Mouse (Mus musculus) liver, embryonic 14.5 days (tissue): ENCODE measurements around the gene Ephb1. TPM values are rescaled to one million over a fixed set of nuclear protein-coding genes. Genes with fewer than 3 reads are reported as not detected.

ENCODE experiments used
- ATAC-seq: fragments of 200-750 bp; cut with Nextera tagmentation; 2 replicates; pipeline ENCODE4 v1.8.0; 2017; ENCODE audit warnings: moderate number of reproducible peaks, mild to moderate bottlenecking, moderate library complexity; ENCODE audit not compliant: insufficient read depth
- DNase-seq, 3 experiments: peaks; one replicate each; pipeline ENCODE4 v3.0.0-alpha.2; 2012 to 2013; ENCODE audit warnings: low read depth in 3 of 3, low spot score in 3 of 3
- H3K27ac ChIP-seq: fragments of 300-500 bp; sonication (generic); 2 replicates; pipeline ENCODE4 v1.5.1; 2014; ENCODE audit warnings: moderate library complexity, mild to moderate bottlenecking, control low read depth, inconsistent platforms
- H3K27me3 ChIP-seq: fragments of 300-500 bp; sonication (generic); 2 replicates; pipeline ENCODE4 v1.6.1; 2014; ENCODE audit warnings: mild to moderate bottlenecking, low read length, moderate library complexity; ENCODE audit not compliant: control insufficient read depth, insufficient read depth
- H3K36me3 ChIP-seq: fragments of 300-500 bp; sonication (generic); replicated peaks from 2 replicates; pipeline ENCODE4 v1.6.1; 2014; ENCODE audit warnings: low read depth; ENCODE audit not compliant: control insufficient read depth, insufficient read depth
- H3K4me1 ChIP-seq, 2 experiments: fragments of 200-500 bp in 1 of 2; fragments of 300-500 bp in 1 of 2; sonication (generic) in 1 of 2; replicated peaks; 2 replicates each; pipeline ENCODE4 v1.6.1; 2012 to 2014; ENCODE audit warnings: antibody characterized with exemption in 1 of 2, inconsistent platforms in 1 of 2, low read length in 1 of 2; ENCODE audit not compliant: control insufficient read depth in 2 of 2, insufficient read depth in 2 of 2
- H3K4me2 ChIP-seq: fragments of 300-500 bp; sonication (generic); 2 replicates; pipeline ENCODE4 v1.6.1; 2014; ENCODE audit warnings: low read depth, mild to moderate bottlenecking, control low read depth, moderate library complexity
- H3K4me3 ChIP-seq, 2 experiments: fragments of 200-500 bp in 1 of 2; fragments of 300-500 bp in 1 of 2; sonication (generic) in 1 of 2; 2 replicates each; pipeline ENCODE4 v1.5.1; 2012 to 2014; ENCODE audit warnings: low read depth in 2 of 2, low read length in 2 of 2, mild to moderate bottlenecking in 2 of 2, control low read depth in 1 of 2, inconsistent platforms in 1 of 2, moderate library complexity in 1 of 2; ENCODE audit not compliant: insufficient read depth in 1 of 2
- H3K9ac ChIP-seq: fragments of 300-500 bp; sonication (generic); replicated peaks from 2 replicates; pipeline ENCODE4 v1.6.1; 2014; ENCODE audit warnings: mild to moderate bottlenecking, control low read depth, moderate library complexity
- H3K9me3 ChIP-seq: fragments of 300-500 bp; sonication (generic); 2 replicates; pipeline ENCODE4 v1.6.1; 2016; ENCODE audit warnings: low read length, mixed read lengths; ENCODE audit not compliant: control insufficient read depth
- CTCF ChIP-seq: IDR thresholded peaks from 2 replicates; pipeline ENCODE4 v1.5.1; 2016; ENCODE audit warnings: antibody characterized with exemption, low read depth, control low read depth
- EP300 ChIP-seq: IDR thresholded peaks from 2 replicates; pipeline ENCODE4 v1.6.1; 2016; ENCODE audit warnings: antibody characterized with exemption, low read depth
- WGBS: fragments of 180-500 bp; shearing (Covaris S2); extraction: QIAGEN DNeasy Blood & Tissue Kit; methylation state at CpG from one replicate; pipeline ENCODE4 v1.1.7; 2014; ENCODE audit not compliant: insufficient replicate concordance; 5-methylcytosine and 5-hydroxymethylcytosine counted together
- polyA plus RNA-seq, 2 experiments: library from polyadenylated mRNA; depleted of rRNA in 1 of 2; stranded (reverse) in 1 of 2; unstranded in 1 of 2; fragments of >200 nt; fragmentation: Nextera tagmentation in 1 of 2; extraction: Ambion mirVana in 1 of 2; gene quantifications; 2 replicates each; pipeline versions ENCODE4 v1.2.1 to v1.2.3; 2012 to 2014

Gene Ephb1
- polyA plus RNA-seq (2012; rRNA removed) = 0.25 and 0.28 TPM in 2 replicates
- polyA plus RNA-seq (2014; fragmentation: Nextera tagmentation; extraction: Ambion mirVana) = 0.19 and 0.29 TPM in 2 replicates

- Histone ChIP-seq H3K27ac (no peak within 1 kb of the TSS), H3K4me1 (no peaks in the 10 kb centered on the region), H3K36me3 (no peaks in the 10 kb centered on the region), H3K9ac (no peak within 1 kb of the TSS), H3K4me3 (peak within 1 kb of the TSS in 1 of 2 experiments; percentile 20; a peak in 1 of 4 replicates), H3K9me3 (no peaks in the 10 kb centered on the region), H3K4me2 (peak within 1 kb of the TSS; percentile 50), H3K27me3 (peaks cover 32% of the 10 kb centered on the region)
- peak; percentile 93 for TF ChIP-seq CTCF
- no peak for TF ChIP-seq EP300
- 2% methylated on average over 22 of the region's 22 CpGs for WGBS
- DNase-seq (peak; percentile 9 to 24 (median 16)), ATAC-seq (peak; percentile 57)
Measured at GRCm38 (mm10) chr9:102354561-102354973, at the start of gene Ephb1. Gene Ephb1 (minus strand): TSS chr9:102354693.

GRCm38 (mm10) chr9:102403086-102404021, 48.9 kb upstream of the Ephb1 start:
- 18% methylated on average over 18 of the region's 18 CpGs for WGBS
- H3K4me2 ChIP-seq = no peak overlapping the region
- H3K9ac ChIP-seq = no peak overlapping the region
- H3K9me3 ChIP-seq = no peaks in the 10 kb centered on the region
- no peaks in the 10 kb centered on the region for H3K27me3 ChIP-seq
- TF ChIP-seq CTCF (peak; percentile 71), EP300 (no peak)
- peaks cover 0 to 6% of the 10 kb centered on the region in 2 experiments; a peak in 2 of 4 replicates for H3K4me1 ChIP-seq
- DNase-seq = no peak
- no peak for ATAC-seq
- no peaks in the 10 kb centered on the region for H3K36me3 ChIP-seq
- H3K27ac ChIP-seq = no peak overlapping the region
- no peak overlapping the region for H3K4me3 ChIP-seq

DNA sequence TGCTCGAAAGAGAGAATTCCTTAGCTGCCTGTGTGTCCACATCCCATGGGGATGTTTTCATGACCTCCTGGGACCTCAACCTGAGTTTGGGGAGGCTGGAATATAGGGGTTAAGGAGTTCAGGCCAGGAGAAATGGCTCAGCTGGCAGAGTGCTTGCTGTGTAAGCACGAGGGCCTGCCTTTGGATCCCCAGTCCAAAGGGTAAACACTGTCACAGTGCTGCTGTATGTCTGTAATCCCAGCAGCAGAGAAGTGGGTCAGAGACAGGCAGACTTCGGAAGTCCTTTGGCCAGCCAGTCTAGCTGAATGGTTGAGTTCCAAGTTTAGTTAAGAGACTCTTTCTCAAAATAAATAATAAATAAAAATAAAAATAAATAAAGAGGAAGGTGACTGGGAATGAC, 48.2 kb upstream of the Ephb1 start:
- H3K9ac ChIP-seq = no peak overlapping the region
- ATAC-seq (peak; percentile 49; the same call in 1 of the 2 replicates), DNase-seq (peak in 2 of 3 experiments; percentile 10 to 12)
- H3K36me3 ChIP-seq = no peaks in the 10 kb centered on the region
- no peak overlapping the region for H3K27ac ChIP-seq
- WGBS = 30% methylated on average over 3 of the region's 3 CpGs
- H3K4me3 ChIP-seq = no peak overlapping the region
- no peaks in the 10 kb centered on the region for H3K9me3 ChIP-seq
- no peaks in the 10 kb centered on the region for H3K27me3 ChIP-seq
- H3K4me2 ChIP-seq = no peak overlapping the region
- no peak for TF ChIP-seq EP300
- TF ChIP-seq CTCF = no peak
- peaks cover 0 to 6% of the 10 kb centered on the region in 2 experiments; a peak in 2 of 4 replicates for H3K4me1 ChIP-seq

GRCm38 (mm10) chr9:102388266-102388665, 33.8 kb upstream of the Ephb1 start:
- no peak for ATAC-seq
- H3K27ac ChIP-seq = no peak overlapping the region
- H3K9me3 ChIP-seq = no peaks in the 10 kb centered on the region
- H3K4me3 ChIP-seq = no peak overlapping the region
- no peaks in the 10 kb centered on the region for H3K36me3 ChIP-seq
- TF ChIP-seq CTCF = no peak
- TF ChIP-seq EP300 = no peak
- H3K27me3 ChIP-seq = no peaks in the 10 kb centered on the region
- H3K4me1 ChIP-seq = no peaks in the 10 kb centered on the region
- no peak for DNase-seq
- 59% methylated on average over 8 of the region's 8 CpGs for WGBS
- H3K4me2 ChIP-seq = no peak overlapping the region
- H3K9ac ChIP-seq = no peak overlapping the region

GRCm38 (mm10) chr9:102386816-102387215, 32.3 kb upstream of the Ephb1 start:
- no peak overlapping the region for H3K4me2 ChIP-seq
- WGBS = 70% methylated on average over 9 of the region's 9 CpGs
- no peak overlapping the region for H3K4me3 ChIP-seq
- no peak overlapping the region for H3K27ac ChIP-seq
- no peaks in the 10 kb centered on the region for H3K4me1 ChIP-seq
- H3K36me3 ChIP-seq = no peaks in the 10 kb centered on the region
- DNase-seq (no peak), ATAC-seq (no peak)
- H3K27me3 ChIP-seq = no peaks in the 10 kb centered on the region
- H3K9ac ChIP-seq = no peak overlapping the region
- H3K9me3 ChIP-seq = no peaks in the 10 kb centered on the region
- no peak for TF ChIP-seq CTCF
- TF ChIP-seq EP300 = no peak
